Mouse (Mus musculus) gastrocnemius, postnatal 36 days (tissue): ENCODE measurements at regions not wholly inside any gene's neighbourhood (a gene's known extent, or its start where the extent isn't known, plus 50 kb on each side); places are given as distances from the start of the nearest gene placed in this dataset.

Experiments used
- DNase-seq, 2 experiments: peaks; one replicate each; pipeline ENCODE4 v3.0.0; 2022
- intact Hi-C: fragments of 180-260 bp; cut with DNase I; formaldehyde crosslinking; loops from one replicate; pipeline ENCODE4 v1.15.1; 2025

DNA sequence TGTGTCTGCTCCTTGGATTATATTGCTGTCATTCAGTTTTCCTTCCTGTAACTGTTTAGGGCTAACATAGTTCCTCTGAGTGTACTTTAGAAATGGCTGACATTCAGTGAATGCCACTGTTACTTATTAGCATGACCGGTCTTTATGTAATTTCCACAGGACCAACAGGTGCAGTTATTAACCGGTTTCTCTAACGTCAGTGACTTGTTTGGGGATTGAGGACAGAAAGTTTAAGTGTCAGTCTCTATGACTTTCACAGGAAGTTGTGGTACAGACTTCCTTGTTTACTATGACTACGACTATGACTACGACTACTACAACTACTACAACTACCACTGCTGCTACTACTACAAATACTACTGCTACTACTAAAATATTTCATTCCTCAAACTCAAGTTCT, 170.4 kb upstream of the Ptger4 start:
- intact Hi-C loops: no loop called here
- DNase-seq: no peak

DNA sequence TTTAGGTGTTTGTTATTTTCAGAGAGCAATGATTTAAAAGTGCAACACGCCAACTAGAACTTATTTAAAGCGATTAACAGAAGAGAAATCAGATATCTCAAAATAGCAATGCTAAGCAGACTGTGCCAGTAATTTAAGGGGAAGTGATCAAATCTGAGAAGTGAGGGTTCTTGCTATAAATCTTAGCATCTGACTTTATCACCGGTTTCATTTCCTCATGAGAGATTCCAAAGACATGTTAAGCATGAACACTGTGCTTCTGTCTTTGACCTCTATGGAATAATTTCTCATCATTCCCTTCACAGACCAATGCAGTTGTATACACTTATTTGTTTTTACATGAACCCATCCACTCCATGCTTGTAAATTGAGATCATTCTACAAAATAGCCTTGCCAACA, 172.0 kb upstream of the Ptger4 start:
- no peak for DNase-seq
- intact Hi-C loops: no loop called here

DNA sequence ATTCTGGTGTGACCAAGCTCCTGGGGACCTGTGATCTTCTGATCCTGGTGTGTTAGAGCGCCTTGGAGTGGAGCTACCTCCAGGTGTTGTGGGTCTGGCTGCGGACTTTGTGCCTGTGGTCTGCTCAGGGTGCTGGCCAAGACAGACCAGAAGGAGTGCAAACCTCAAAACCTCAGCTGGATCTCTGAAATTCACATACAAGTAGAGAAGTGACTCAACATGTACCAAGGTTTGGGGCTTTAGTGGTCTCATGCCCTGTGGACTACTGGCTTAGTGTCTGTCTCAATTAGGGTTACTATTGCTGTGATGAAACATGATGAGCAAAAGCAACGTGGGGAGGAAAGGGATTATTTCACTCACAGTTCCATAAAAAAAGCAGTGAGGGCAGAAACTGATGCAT, 182.7 kb upstream of the Ptger4 start:
- intact Hi-C loops: no loop called here
- no peak for DNase-seq

DNA sequence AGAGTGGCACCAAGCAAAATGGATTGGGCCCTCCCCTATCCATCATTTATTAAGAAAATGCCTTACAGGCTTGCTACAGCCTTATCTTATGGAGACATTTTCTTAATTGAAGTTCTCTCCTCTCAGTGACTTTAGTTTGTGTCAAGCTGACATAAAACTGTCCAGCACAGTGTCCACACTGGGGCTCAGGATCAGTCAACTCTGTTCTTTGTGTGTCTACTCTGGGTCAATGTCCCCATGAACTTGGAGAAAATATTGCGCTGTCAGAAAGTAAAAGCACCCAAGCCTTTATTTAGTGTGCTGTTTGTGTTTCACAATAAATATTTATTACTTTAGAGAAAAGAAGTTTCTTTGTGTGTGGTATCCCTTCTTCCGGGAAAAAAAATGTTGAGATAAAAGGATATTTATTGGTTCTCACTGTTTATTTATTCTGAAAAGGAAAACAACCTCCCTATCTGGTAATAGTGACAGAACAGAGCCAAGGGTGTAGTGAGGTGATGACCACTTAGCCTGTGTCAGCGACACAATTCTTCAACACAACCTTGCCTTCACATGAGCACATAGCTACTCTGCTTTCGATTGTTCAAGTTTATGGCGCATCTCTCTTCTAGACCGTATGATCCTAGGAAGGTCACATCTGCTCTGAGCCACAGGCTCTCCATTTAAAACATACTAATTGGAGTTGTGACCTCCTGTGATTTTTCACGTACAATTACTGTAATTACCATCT, 183.5 kb upstream of the Ptger4 start:
- intact Hi-C loops: no loop called here
- no peak for DNase-seq

DNA sequence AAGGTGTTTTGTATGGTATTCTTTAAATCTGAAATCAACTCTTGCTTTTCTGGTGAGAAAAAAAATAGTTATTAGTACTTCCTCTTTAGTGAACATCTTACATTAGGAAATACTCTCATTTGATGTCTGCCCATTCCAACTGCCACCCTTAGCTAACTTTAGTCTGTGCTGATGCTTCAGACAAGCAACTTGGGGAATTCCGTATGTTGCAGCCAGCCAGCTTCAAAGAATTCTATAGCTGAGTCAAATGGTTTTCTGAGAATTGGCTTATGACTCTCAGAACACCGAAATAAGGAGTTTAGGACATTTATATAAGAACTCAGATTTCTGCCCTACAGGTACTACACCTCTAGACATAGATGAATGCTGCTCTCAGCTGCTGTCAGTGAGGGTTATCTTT, 188.0 kb upstream of the Ptger4 start:
- intact Hi-C loops: no loop called here

DNA sequence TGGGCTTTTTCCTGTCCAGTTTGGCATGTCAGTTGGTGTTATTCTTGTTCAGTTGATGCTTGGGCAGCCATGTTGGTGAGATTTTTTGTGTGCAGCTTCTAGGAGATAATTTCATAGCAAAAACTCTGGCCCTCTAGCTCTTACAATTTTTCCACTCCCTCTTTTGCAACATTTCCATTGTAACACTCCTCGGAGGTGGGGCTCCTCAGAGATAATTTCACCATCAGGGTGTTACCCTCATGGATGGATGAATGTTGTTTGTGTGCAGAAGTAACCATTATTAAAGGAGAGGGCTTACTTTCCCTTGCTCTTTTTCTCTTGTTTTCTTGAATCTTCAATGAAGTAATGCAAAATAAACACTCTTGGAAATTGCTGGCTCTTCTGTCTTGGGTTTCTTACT, 193.0 kb upstream of the Ptger4 start:
- intact Hi-C loops: no loop called here
- DNase-seq: no peak

More for the DNA sequence above, 188.0 kb upstream of the Ptger4 start:
- DNase-seq: no peak

DNA sequence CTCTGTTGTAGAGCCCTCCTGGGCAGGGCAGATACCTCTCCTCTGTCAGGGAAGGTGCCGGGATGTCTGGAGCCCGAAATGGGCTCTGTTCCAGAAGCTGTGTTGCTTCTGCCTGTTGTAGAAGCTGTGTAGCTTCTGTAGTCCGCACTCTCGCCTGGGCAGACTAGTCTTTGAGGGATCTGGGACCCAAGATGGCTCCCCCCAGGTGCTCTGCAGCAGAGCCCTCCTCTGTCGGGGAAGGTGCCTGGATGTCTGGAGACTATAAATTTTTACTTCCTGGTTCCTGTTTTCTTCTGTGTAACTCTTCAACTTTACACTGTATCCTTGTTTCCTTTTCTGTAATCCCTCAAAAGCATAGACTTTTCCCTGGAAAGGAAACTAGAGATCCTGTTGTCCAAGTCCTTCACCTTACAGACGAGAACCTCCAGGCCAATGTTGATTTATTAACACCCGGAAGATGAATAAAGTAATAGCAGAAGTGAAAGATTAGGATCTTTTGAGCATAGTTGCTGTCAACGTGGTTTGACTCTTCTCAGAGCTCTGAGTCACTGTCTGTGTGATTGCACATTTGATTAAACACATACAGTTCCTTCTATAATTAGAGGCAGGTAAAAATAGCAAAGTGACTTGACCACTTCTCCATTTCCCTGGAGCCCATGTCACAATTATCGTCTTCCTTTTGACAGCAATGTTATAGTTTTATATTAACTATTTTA, 202.2 kb upstream of the Ptger4 start:
- intact Hi-C loops: no loop called here
- no peak for DNase-seq

DNA sequence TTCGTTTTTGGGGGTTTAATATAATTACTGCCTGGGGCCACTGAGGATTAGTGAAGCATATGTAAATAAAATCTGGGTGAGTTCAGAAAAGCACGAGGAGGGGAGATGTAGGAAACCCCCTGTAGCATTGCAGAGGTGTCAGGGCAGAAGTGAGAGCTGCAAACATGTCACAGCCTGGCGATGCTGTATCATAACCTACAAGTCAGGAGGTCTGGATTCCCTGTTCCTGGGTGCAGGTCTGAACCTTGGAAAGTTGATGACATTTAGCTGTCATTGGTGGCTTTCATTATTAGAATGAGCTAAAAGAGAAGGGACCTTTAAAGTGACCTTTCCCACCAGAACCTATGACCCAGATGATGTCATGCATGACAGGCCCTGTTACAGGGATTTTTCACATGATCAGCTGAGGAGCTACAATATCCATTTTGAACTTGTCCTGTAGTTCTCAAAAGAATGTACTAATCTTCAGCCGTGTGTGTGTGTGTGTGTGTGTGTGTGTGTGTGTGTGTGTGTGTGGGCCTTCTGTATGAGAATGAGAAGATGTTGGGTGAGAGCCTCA, 202.8 kb upstream of the Ptger4 start:
- intact Hi-C loops: no loop called here
- no peak for DNase-seq

DNA sequence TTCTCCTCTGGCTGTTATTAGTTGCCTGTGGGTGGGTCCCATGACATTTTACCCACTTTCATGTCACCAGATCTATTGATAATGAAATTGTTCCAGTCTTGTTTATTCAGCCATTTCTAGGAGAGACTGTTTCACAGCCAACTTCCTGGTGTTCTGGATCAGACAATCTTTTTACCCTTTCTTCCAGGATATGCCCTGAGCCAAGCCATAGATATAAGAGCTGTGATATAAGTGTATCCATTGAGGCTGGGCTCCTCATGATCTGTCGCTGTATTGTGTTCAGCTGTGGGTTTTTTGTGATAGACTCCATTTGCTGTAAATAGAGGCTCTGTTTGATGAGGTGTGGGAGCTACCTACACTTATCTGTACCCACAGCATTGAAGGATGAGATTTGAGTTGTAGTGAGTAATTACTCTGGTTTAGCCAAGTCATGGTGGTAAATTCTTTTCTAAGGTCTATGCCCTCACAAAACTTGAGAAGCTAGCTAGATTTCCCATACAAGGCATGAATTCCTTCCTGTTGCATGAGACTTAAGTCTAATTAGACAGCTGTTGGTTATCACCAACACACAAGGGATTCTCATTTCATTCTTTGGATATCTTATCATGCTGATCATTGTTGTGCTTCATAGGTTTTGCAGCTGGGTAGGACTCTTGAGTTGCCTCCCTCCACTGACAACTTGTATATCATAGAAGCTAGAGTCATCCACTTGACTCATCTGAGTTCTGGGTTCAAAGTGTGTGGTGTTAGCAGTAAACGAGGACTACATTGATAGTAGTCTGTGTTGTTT, 203.9 kb upstream of the Ptger4 start:
- DNase-seq: no peak
- intact Hi-C loops: no loop called here

DNA sequence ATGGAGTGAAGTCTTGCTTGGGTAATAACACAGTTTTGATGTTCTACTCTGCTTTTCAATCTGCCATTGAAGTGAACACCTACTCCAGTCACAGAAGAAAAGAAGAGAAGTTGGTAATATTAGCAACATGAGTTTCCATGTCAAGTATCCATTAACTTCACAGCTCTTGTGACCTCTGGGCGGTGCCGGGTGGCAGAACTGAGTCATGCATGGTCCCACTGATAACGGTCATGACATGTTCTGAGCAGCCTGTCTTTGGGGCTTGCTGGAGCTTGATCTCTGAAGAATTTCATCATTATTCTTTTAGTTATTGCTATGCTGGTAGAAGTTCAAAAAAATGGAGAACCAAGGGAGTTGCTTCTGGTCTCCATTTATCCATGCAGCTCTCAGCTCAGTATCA, 215.1 kb upstream of the Ptger4 start:
- no peak for DNase-seq
- intact Hi-C loops: no loop called here

DNA sequence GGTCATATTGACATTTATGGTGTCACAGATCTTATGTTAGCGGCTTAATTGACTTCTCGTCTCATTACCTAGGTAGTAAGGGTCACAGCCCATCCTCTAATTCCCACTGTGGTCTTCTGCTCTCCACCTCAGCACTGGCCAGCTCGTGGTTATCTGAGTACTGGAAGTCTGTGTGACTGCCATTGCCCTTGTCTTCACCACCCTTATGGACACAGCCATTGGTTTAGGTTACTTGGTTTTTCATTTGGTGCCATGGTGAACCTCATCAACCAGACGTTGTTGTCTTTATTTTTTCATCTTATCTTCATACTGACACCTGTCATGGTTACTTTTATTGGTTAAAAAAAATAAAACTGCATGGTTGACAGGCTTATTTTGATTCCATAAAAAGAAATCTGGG, 215.6 kb upstream of the Ptger4 start:
- DNase-seq: no peak
- intact Hi-C loops: no loop called here

DNA sequence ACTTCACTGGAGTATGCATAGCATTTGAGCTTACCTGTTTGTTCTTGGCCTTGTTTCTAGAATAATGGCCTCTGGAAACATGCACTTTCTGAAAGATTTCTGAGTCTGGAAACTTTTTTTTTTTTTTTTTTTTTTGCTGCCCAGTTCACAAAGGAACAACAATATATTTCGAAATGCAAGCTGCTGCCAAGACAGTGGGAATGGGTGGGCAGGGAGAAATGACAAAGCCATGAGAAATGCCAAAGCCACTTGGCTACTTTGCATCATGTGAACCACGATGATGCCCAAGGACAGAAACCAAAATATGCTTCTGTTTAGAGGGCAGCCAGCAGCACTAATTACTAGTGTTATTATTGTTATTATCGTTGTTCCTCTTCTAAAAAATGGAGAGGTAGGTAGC, 218.7 kb upstream of the Ptger4 start:
- intact Hi-C loops: no loop called here
- no peak for DNase-seq

DNA sequence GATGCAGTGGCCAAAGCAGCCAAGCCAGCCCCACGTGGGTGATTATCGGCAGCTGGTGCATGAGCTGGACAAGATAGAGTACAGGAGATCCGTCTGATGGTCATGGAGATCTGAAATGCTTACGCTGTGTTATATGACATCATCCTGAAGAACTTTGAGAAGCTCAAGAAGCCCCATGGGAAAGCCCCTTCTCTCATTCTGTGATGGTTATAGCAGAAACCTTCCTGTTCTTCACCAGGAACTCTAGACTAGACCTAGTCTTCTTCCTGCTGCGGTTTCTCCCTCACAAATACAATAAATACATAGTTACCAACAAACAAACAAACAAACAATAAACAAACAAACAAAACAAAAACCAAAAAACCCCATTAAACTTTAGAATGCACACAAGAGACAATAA, 220.7 kb upstream of the Ptger4 start:
- no peak for DNase-seq
- intact Hi-C loops: no loop called here

DNA sequence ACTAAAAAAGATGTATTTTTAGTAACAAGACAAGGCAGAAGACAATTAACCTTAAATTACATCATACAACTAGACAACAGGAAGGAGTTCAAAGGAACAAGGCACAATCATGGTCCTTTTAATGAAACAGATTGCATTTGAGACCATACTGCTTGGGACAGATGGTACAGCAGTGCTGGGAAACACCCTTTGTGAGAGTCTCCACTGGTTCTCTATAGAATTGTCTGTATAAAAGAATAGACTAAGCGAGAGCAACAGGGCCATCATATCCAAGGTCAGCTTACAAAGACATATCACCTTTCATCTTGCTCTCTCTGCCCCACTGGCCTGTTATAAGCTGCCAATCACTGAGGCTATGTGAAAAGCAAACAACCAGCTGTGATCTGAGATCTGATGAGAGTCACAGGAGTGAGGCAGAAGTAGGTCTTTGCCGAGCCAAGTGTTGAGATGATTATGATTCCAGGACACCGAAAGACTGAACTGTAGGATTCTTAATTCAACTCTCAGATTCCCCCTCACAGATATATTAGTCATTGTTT, 224.6 kb upstream of the Ptger4 start:
- intact Hi-C loops: no loop called here
- DNase-seq: no peak

DNA sequence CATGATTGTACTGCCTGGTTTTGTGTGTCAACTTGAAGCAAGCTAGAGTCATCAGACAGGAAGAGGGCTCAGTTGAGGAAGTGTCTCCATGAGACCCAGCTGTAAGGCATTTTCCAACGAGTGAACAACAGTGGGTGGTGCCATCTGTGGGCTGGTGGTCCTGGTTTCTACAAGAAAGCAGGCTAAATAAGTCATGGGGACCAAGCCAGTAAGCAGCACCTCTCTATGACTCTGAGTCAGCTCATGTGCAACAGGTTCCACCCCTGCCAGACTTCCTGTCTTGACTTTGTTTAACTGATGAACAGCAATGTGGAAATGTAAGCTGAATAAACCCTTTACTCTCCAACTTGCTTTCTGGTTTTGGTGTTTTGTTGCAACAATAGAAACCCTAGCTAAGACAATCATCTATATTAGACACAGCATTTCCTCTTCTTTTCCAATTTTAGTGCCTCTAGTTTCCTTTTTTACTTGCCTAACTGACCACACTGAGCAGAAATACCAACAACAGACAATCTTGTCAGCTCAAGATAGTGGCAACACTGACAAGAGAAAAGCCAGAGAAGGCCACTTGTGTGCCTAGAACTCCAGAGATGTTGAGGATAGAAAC, 231.5 kb upstream of the Ptger4 start:
- no peak for DNase-seq
- intact Hi-C loops: no loop called here

DNA sequence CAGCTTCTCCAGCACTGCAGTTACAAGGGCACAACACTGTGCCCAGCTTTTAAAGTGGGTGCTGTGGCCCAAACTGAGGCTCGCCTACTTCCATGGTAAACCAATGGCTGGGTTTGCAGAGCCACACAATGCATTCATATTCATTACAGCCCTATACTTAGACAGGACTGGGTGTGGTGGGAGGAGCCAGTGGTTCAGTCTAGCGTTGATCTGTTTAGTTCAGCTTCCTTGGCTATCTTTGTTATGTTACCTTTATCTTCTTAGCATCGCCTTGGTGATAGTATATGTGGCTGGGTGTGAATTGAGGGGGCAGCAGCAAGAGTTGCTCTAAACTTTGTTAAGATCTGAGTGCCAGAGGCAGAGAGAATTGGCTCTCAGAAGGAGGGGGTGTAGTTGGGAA, 249.3 kb upstream of the Ptger4 start:
- intact Hi-C loops: no loop called here
- no peak for DNase-seq

DNA sequence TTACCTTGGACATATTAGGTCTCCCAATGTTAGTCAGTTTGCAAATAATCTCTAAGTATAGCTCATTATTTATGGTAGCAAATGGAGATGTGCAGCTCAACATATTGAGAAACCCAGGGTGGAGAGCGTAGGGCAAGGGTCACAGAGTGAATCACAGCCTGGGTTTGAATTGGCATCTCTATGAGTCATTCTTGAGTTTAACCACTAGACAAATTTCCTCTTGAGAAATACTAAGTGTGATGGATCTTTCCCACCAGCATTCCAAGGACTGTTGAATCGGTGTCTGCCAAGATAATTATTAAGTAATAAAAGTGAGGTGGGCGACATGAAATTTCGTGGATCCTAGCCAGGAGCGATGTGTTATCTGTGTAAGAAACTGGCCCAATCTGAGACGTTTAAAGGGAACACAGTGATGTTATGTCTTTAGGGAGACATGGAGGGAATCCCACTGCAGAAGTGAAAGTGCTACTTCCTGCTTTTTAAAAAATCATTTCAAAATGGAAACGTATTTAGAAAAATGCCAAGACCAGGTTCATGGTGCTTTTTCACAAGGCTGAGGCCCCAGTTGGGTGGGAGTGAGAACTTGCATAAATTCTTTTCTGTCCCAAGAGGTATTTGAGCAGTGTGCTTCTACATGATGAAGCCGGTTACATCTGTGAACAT, 251.3 kb upstream of the Ptger4 start:
- intact Hi-C loops: no loop called here

DNA sequence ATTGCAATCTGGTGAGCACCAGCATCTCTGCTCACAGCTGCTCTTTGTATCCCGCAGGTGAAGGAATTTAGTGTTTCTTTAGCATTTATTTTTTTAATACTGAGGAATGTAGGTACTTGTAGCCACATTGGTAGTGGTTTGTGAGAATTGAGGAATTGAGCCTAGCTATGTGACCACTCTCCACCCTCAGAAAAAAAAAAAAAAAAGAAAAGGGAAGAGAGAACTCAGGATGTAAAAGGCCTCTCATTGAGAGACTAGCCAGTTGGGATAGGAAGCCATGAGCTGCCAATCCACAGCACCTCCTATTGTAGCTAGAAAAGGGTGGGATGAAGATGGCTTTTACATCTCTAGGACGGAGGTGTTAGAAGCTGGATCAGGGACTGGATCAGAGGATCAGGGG, 252.0 kb upstream of the Ptger4 start:
- intact Hi-C loops: no loop called here
- DNase-seq: no peak

More for the DNA sequence above, 251.3 kb upstream of the Ptger4 start:
- no peak for DNase-seq

DNA sequence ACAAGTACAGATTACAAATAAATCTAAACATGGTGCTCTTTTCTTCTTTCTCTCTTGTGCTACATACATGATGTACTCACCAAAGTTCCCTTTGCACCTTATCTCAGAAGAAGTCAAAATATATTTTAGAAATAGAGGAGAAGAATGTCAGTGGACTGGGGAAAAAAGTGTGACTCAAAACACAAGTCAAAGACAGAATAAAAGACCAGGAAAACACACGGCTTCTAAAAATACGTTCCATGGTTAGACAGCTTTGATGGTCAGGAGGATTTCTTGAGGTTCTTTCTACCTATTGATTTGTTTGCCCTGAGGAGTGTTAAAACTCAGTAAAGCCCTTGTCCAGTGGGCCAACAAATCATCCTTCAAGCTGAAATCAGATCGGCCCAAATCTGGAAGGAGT, 260.5 kb upstream of the Ptger4 start:
- intact Hi-C loops: no loop called here
- no peak for DNase-seq

DNA sequence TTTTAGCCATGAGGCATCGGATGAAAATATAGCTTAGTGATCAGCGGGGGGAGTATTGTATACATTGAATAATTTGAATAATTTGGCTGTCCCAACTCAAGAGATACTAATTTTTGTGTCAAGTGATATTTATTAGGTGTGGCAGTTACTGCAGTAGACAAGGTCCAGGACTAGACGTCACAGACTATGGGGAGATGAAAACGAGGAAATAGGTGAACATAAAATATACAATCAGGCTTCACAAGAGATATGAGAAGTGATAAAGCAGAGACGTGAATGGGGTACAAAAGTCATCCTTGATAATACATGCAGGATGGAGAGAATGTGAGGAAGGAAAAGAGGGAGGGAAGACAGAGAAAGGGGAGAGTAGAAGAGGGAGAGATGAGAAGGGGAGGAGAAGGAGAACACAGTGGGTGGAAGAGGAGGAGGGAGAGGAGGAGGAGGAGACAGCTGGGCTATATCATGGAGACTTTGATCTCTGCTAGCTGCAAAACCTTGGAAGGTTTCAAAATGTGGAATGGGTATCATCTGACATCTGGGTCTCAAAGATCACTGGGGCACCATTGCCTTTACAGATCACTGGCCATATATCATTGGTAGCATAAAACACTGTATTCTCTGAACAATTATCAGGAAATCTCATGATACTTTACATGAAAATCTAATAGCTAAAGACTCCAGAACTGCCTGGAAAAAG, 263.0 kb upstream of the Ptger4 start:
- intact Hi-C loops: no loop called here
- no peak for DNase-seq
